Mouse (Mus musculus) MEL (cell line): Measurements from ENCODE around the gene Hspa1b. TPM values are rescaled to one million over a fixed set of nuclear protein-coding genes. Genes with fewer than 3 reads are reported as not detected.

ENCODE experiments used
- DNase-seq: peaks from one replicate; pipeline ENCODE4 v3.0.0; 2011; ENCODE audit warnings: low read depth, low spot score
- H3K27ac ChIP-seq: 2 replicates; pipeline ENCODE4 v1.5.1; 2012; ENCODE audit warnings: low read depth, mild to moderate bottlenecking, control low read depth, low read length, moderate library complexity; ENCODE audit not compliant: control insufficient read depth
- H3K27me3 ChIP-seq, 2 experiments: fragments of 150-350 bp in 1 of 2; sonication (generic) in 1 of 2; 2 replicates each; pipeline ENCODE4 v1.6.1; 2012; ENCODE audit warnings: low read length in 2 of 2, mild to moderate bottlenecking in 2 of 2, improper control_type of control experiment in 1 of 2, moderate library complexity in 1 of 2; ENCODE audit not compliant: insufficient read depth in 2 of 2, control insufficient read depth in 1 of 2
- H3K36me3 ChIP-seq, 2 experiments: 2 replicates each; pipeline ENCODE4 v1.6.1; 2012 to 2014; ENCODE audit warnings: low read length in 2 of 2, improper control_type of control experiment in 1 of 2, inconsistent platforms in 1 of 2, mild to moderate bottlenecking in 1 of 2; ENCODE audit not compliant: insufficient read depth in 2 of 2, control insufficient read depth in 1 of 2
- H3K4me1 ChIP-seq, 2 experiments: fragments of 150-350 bp in 1 of 2; sonication (generic) in 1 of 2; 2 replicates each; pipeline ENCODE4 v1.6.1; 2012; ENCODE audit warnings: low read length in 2 of 2, improper control_type of control experiment in 1 of 2, mild to moderate bottlenecking in 1 of 2; ENCODE audit not compliant: insufficient read depth in 2 of 2, control insufficient read depth in 1 of 2
- H3K4me3 ChIP-seq, 2 experiments: fragments of 150-350 bp in 1 of 2; sonication (generic) in 1 of 2; 2 replicates each; pipeline ENCODE4 v1.5.1; 2012; ENCODE audit warnings: low read depth in 2 of 2, low read length in 2 of 2, mild to moderate bottlenecking in 2 of 2, moderate library complexity in 2 of 2, control low read depth in 1 of 2, improper control_type of control experiment in 1 of 2; ENCODE audit not compliant: control insufficient read depth in 1 of 2, insufficient read depth in 1 of 2
- H3K79me2 ChIP-seq: 2 replicates; pipeline ENCODE4 v1.6.1; 2012; ENCODE audit warnings: mild to moderate bottlenecking, low read length, moderate library complexity; ENCODE audit not compliant: control insufficient read depth, poor library complexity, insufficient read depth
- H3K9ac ChIP-seq: 2 replicates; pipeline ENCODE4 v1.6.1; 2012; ENCODE audit warnings: low read depth, mild to moderate bottlenecking, control low read depth, low read length, moderate library complexity; ENCODE audit not compliant: control insufficient read depth, poor library complexity, severe bottlenecking
- H3K9me3 ChIP-seq: fragments of 150-350 bp; sonication (generic); replicated peaks from 2 replicates; pipeline ENCODE4 v1.6.1; 2012; ENCODE audit warnings: mild to moderate bottlenecking, low read length, improper control_type of control experiment, moderate library complexity; ENCODE audit not compliant: insufficient read depth
- BHLHE40 ChIP-seq: IDR thresholded peaks from 2 replicates; pipeline ENCODE4 v1.6.1; 2012; ENCODE audit warnings: low read depth, mild to moderate bottlenecking, inconsistent platforms, low read length, improper control_type of control experiment, borderline replicate concordance
- CTCF ChIP-seq, 3 experiments: IDR thresholded peaks in 2 of 3; conservative IDR thresholded peaks in 1 of 3; 2 replicates each; pipeline ENCODE4 v1.5.1; 2011 to 2012; ENCODE audit warnings: low read length in 3 of 3, low read depth in 2 of 3, mild to moderate bottlenecking in 2 of 3, improper control_type of control experiment in 1 of 3, inconsistent platforms in 1 of 3, mixed read lengths in 1 of 3, moderate library complexity in 1 of 3; ENCODE audit not compliant: control insufficient read depth in 1 of 3, insufficient read depth in 1 of 3, poor library complexity in 1 of 3, severe bottlenecking in 1 of 3
- ELF1 ChIP-seq: IDR thresholded peaks from 2 replicates; pipeline ENCODE4 v1.6.1; 2014; ENCODE audit warnings: low read depth, mild to moderate bottlenecking, inconsistent platforms, low read length, improper control_type of control experiment, moderate library complexity
- ETS1 ChIP-seq: IDR thresholded peaks from 2 replicates; pipeline ENCODE4 v1.6.1; 2012; ENCODE audit warnings: low read depth, mild to moderate bottlenecking, inconsistent platforms, low read length, improper control_type of control experiment, moderate library complexity
- GABPA ChIP-seq: IDR thresholded peaks from 2 replicates; pipeline ENCODE4 v1.6.1; 2012; ENCODE audit warnings: low read depth, mild to moderate bottlenecking, inconsistent platforms, low read length, improper control_type of control experiment, moderate library complexity
- JUND ChIP-seq: IDR thresholded peaks from 2 replicates; pipeline ENCODE4 v1.6.1; 2011; ENCODE audit warnings: low read depth, mild to moderate bottlenecking, improper control_type of control experiment, low read length
- KAT2A ChIP-seq: conservative IDR thresholded peaks from 2 replicates; pipeline ENCODE4 v1.6.1; 2012; ENCODE audit warnings: low read depth, low read length, improper control_type of control experiment, inconsistent platforms
- MAFK ChIP-seq: IDR thresholded peaks from 2 replicates; pipeline ENCODE4 v1.6.1; 2011; ENCODE audit warnings: low read depth, mild to moderate bottlenecking, low read length, improper control_type of control experiment, borderline replicate concordance
- MAX ChIP-seq: IDR thresholded peaks from 2 replicates; pipeline ENCODE4 v1.6.1; 2011; ENCODE audit warnings: low read length, improper control_type of control experiment
- MEF2A ChIP-seq: IDR thresholded peaks from 2 replicates; pipeline ENCODE4 v1.6.1; 2014; ENCODE audit warnings: low read depth, mild to moderate bottlenecking, inconsistent platforms, low read length, improper control_type of control experiment; ENCODE audit not compliant: poor library complexity, insufficient replicate concordance, severe bottlenecking; ENCODE audit errors: extremely low read depth
- MXI1 ChIP-seq: IDR thresholded peaks from 2 replicates; pipeline ENCODE4 v1.6.1; 2011; ENCODE audit warnings: mild to moderate bottlenecking, low read depth, low read length, improper control_type of control experiment
- MYC ChIP-seq: IDR thresholded peaks from 2 replicates; pipeline ENCODE4 v1.6.1; 2011; ENCODE audit warnings: low read depth, mild to moderate bottlenecking, low read length, improper control_type of control experiment, moderate library complexity
- NELFE ChIP-seq: IDR thresholded peaks from 2 replicates; pipeline ENCODE4 v1.6.1; 2011; ENCODE audit warnings: low read depth, low read length, improper control_type of control experiment
- NRF1 ChIP-seq: IDR thresholded peaks from 2 replicates; pipeline ENCODE4 v1.6.1; 2014; ENCODE audit warnings: low read depth, mild to moderate bottlenecking, inconsistent platforms, low read length, improper control_type of control experiment, moderate library complexity; ENCODE audit not compliant: poor library complexity, insufficient read depth, severe bottlenecking
- POLR2A ChIP-seq, 2 experiments: IDR thresholded peaks; 2 replicates each; pipeline ENCODE4 v1.6.1; 2011 to 2012; ENCODE audit warnings: low read length in 2 of 2, mild to moderate bottlenecking in 2 of 2, control low read depth in 1 of 2, improper control_type of control experiment in 1 of 2, low read depth in 1 of 2, moderate library complexity in 1 of 2; ENCODE audit not compliant: control insufficient read depth in 1 of 2, insufficient read depth in 1 of 2, poor library complexity in 1 of 2
- POLR2AphosphoS5 ChIP-seq: IDR thresholded peaks from 2 replicates; pipeline ENCODE4 v1.6.1; 2012; ENCODE audit warnings: low read depth, borderline replicate concordance, mild to moderate bottlenecking, inconsistent platforms, low read length, moderate library complexity, mixed read lengths
- RAD21 ChIP-seq: IDR thresholded peaks from 2 replicates; pipeline ENCODE4 v1.6.1; 2011; ENCODE audit warnings: mild to moderate bottlenecking, low read depth, low read length, improper control_type of control experiment
- TAL1 ChIP-seq: IDR thresholded peaks from 2 replicates; pipeline ENCODE4 v1.6.1; 2012; ENCODE audit warnings: mild to moderate bottlenecking, inconsistent platforms, low read length, moderate library complexity, mixed read lengths
- TBP ChIP-seq: IDR thresholded peaks from 2 replicates; pipeline ENCODE4 v1.8.0; 2011; ENCODE audit warnings: low read depth, low read length, improper control_type of control experiment
- UBTF ChIP-seq: IDR thresholded peaks from 2 replicates; pipeline ENCODE4 v1.6.1; 2012; ENCODE audit warnings: low read depth, mild to moderate bottlenecking, inconsistent platforms, low read length, improper control_type of control experiment, moderate library complexity, borderline replicate concordance; ENCODE audit not compliant: insufficient read depth
- ZC3H11A ChIP-seq: IDR thresholded peaks from 2 replicates; pipeline ENCODE4 v1.6.1; 2012; ENCODE audit warnings: low read depth, mild to moderate bottlenecking, inconsistent platforms, low read length, improper control_type of control experiment
- ZNF384 ChIP-seq: IDR thresholded peaks from 2 replicates; pipeline ENCODE4 v1.6.1; 2012; ENCODE audit warnings: low read depth, mild to moderate bottlenecking, inconsistent platforms, low read length, improper control_type of control experiment
- polyA plus RNA-seq, 2 experiments: library from polyadenylated mRNA; stranded (reverse) in 1 of 2; unstranded in 1 of 2; fragments of >175 nt in 1 of 2; fragments of >200 nt in 1 of 2; gene quantifications; 2 replicates each; pipeline versions ENCODE4 v1.2.1 to v1.2.4; 2012; ENCODE audit warnings: low replicate concordance in 2 of 2, low read depth in 1 of 2; ENCODE audit not compliant: insufficient read length in 2 of 2, insufficient read depth in 1 of 2, missing spikeins in 1 of 2
- total RNA-seq: library from RNA; depleted of rRNA; stranded (reverse); fragments of 300-350 nt; gene quantifications from 2 replicates; pipeline ENCODE4 v1.2.3, GENCODE M21; 2012

Gene Hspa1b
- total and polyA plus RNA-seq, 3 experiments, result 0.04 TPM; not detected in 2

GRCm38 (mm10) chr17:34932287-34932686 lies 26.8 kb downstream of the Hspa1b start:
- Histone ChIP-seq H3K27ac (no peak overlapping the region), H3K27me3 (no peaks in the 10 kb centered on the region), H3K9me3 (no peaks in the 10 kb centered on the region), H3K79me2 (peaks cover 5% of the 10 kb centered on the region; the same call in 1 of the 2 replicates), H3K9ac (peak overlapping the region; percentile 68), H3K36me3 (peaks cover 0 to 6% of the 10 kb centered on the region in 2 experiments; a peak in 2 of 4 replicates), H3K4me3 (peak overlapping the region in 1 of 2 experiments; percentile 70; a peak in 2 of 4 replicates), H3K4me1 (peaks cover 3 to 10% of the 10 kb centered on the region in 2 experiments; a peak in 3 of 4 replicates)
- DNase-seq, result no peak
- TF ChIP-seq CTCF (IDR thresholded peaks at IDR 0.05 in 2 of 3, conservative IDR thresholded peaks at IDR 0.05 in 1 of 3; ENCODE audit: control insufficient read depth in 1 of 3, insufficient read depth in 1 of 3, low read depth in 2 of 3, low read length in 3 of 3, poor library complexity in 1 of 3, severe bottlenecking in 1 of 3), result no peak
- no peak for TF ChIP-seq MYC
- TF ChIP-seq MAX, result 0 out of 2 replicates have a peak, but pooled peaks have one; percentile 10
- 0 out of 2 replicates have a peak, but pooled peaks have one; percentile 33 for TF ChIP-seq MXI1
- no peak for TF ChIP-seq GABPA
- no peak for TF ChIP-seq MEF2A

- DNase-seq, result peak; percentile 52
- no peaks in the 10 kb centered on the region for H3K27me3 ChIP-seq
- H3K36me3 ChIP-seq, result peaks cover 0 to 6% of the 10 kb centered on the region in 2 experiments; a peak in 2 of 4 replicates
- no peaks in the 10 kb centered on the region for H3K9me3 ChIP-seq
- TF ChIP-seq BHLHE40, result no peak
- no peak for TF ChIP-seq MYC
- no peak for TF ChIP-seq KAT2A
- TF ChIP-seq NRF1, result peak; percentile 60; the same call in 1 of the 2 replicates
- TF ChIP-seq JUND, result no peak
- TF ChIP-seq MAFK, result no peak
- no peak for TF ChIP-seq UBTF
- TF ChIP-seq GABPA, result no peak
- H3K27ac ChIP-seq, result no peak overlapping the region
- H3K79me2 ChIP-seq, result peaks cover 5% of the 10 kb centered on the region; the same call in 1 of the 2 replicates
- peaks cover 3 to 10% of the 10 kb centered on the region in 2 experiments; a peak in 3 of 4 replicates for H3K4me1 ChIP-seq
- H3K4me3 ChIP-seq, result peak overlapping the region; percentile 70 to 84
- peak overlapping the region; percentile 68 for H3K9ac ChIP-seq
Observed at GRCm38 (mm10) chr17:34931735-34932098, 27.3 kb downstream of the Hspa1b start.

DNA sequence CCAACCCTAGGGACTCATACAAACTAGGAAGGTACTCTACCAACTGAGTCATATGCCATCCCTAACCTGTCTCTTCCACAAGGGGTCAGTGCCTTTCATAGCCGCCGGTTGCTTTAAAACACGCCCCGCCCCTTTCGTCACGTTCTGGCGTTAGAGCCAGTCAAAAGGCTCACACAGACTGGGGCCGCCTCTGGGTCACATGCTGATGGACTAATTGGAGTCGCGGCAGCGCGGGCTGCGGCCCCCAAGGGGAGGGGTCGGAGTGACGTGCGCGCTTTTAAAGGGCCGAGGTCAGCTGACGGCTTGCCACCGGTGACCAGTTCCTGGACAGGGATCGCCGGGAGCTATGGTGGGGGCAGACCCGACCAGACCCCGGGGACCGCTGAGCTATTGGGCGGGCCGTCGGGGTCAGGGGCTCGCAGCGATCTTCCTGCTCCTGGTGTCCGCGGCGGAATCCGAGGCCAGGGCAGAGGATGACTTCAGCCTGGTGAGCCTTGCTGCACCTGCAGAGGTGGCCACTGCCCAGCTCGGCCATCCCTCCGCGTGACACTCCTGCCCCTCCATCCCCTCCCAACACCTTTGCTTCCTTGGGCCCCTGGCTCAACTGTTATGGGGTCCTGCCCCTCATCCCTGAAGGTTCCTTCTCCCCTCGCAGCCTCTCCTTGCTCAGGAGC lies 27.8 kb downstream of the Hspa1b start, which contains the start of gene Neu1:
Neu1 (plus strand) TSS at position 193 of the 674 bp plus-strand sequence.
- DNase-seq, result peak; percentile 99
- Histone ChIP-seq H3K9me3 (no peaks in the 10 kb centered on the region), H3K9ac (peak within 1 kb of the TSS; percentile 68), H3K27me3 (no peaks in the 10 kb centered on the region), H3K4me1 (peaks cover 5 to 14% of the 10 kb centered on the region in 2 experiments), H3K4me3 (peak within 1 kb of the TSS; percentile 70 to 84), H3K27ac (peak within 1 kb of the TSS; percentile 68), H3K79me2 (peaks cover 5% of the 10 kb centered on the region; the same call in 1 of the 2 replicates), H3K36me3 (peaks cover 0 to 6% of the 10 kb centered on the region in 2 experiments; a peak in 2 of 4 replicates)
- TF ChIP-seq POLR2AphosphoS5 (no peak), ZC3H11A (0 out of 2 replicates have a peak, but pooled peaks have one; percentile 22), ELF1 (peak; percentile 11; the same call in 1 of the 2 replicates), MXI1 (peak; percentile 81), CTCF (IDR thresholded peaks at IDR 0.05 in 2 of 3, conservative IDR thresholded peaks at IDR 0.05 in 1 of 3; ENCODE audit: control insufficient read depth in 1 of 3, insufficient read depth in 1 of 3, low read depth in 2 of 3, low read length in 3 of 3, poor library complexity in 1 of 3, severe bottlenecking in 1 of 3) (peak; percentile 57 to 76 (median 62)), NELFE (peak; percentile 60), NRF1 (0 out of 2 replicates have a peak, but pooled peaks have one; percentile 21), TBP (peak; percentile 86), ETS1 (no peak), RAD21 (peak; percentile 37), POLR2A (IDR thresholded peaks at IDR 0.05; ENCODE audit: control insufficient read depth in 1 of 2, insufficient read depth in 1 of 2, low read depth in 1 of 2, low read length in 2 of 2, poor library complexity in 1 of 2) (peak; percentile 39 to 66; a peak in 2 of 4 replicates), TAL1 (no peak), ZNF384 (no peak), MYC (peak; percentile 49; the same call in 1 of the 2 replicates)
